Mouse (Mus musculus): Measurements from ENCODE around the gene Blm. TPM values are rescaled to one million over a fixed set of nuclear protein-coding genes. Genes with fewer than 3 reads are reported as not detected.

Blm gene
- 10 to 100 TPM in 1 of 2 experiments, 1 to 10 TPM in 1; 5.4 to 10.7 TPM for total RNA-seq (2021)
- long read RNA-seq, experiment 1, partial matches to known transcripts = 1 of 1 reads
- long read RNA-seq, experiment 1, other reads (novel, unspliced or antisense) = 0 of 1 reads
- long read RNA-seq, experiment 2, full-length matches to known transcripts = 2 of 5 reads
- long read RNA-seq, experiment 2, partial matches to known transcripts = 3 of 5 reads
- long read RNA-seq, experiment 2, other reads (novel, unspliced or antisense) = 0 of 5 reads

- DNase-seq = peak; percentile 97
These were observed at the start of gene Blm for GRCm38 (mm10) chr7:80535009-80535744. Gene Blm, minus strand, starts transcription at chr7:80535119.

- peak; percentile 50 for DNase-seq
These were observed 49.1 kb upstream of the Blm start for GRCm38 (mm10) chr7:80583981-80584380.

- peak; percentile 41 for DNase-seq
These were observed 48.0 kb upstream of the Blm start for GRCm38 (mm10) chr7:80582821-80583451.

GRCm38 (mm10) chr7:80580368-80580767, 45.4 kb upstream of the Blm start:
- peak; percentile 64 for DNase-seq

- DNase-seq = no peak
These were observed 42.6 kb upstream of the Blm start for GRCm38 (mm10) chr7:80577417-80577980.

- no peak for DNase-seq
These were observed 41.7 kb upstream of the Blm start for GRCm38 (mm10) chr7:80576626-80577025.

- DNase-seq = no peak
These were observed 40.8 kb upstream of the Blm start for GRCm38 (mm10) chr7:80575750-80576149.

- DNase-seq = no peak
These were observed 38.2 kb upstream of the Blm start for GRCm38 (mm10) chr7:80573076-80573475.

GRCm38 (mm10) chr7:80567982-80568381, 33.1 kb upstream of the Blm start:
- DNase-seq = no peak

- no peak for DNase-seq
These were observed 27.0 kb upstream of the Blm start for GRCm38 (mm10) chr7:80561931-80562330.

- DNase-seq = no peak
These were observed 26.4 kb upstream of the Blm start for GRCm38 (mm10) chr7:80561271-80561670.

- DNase-seq = no peak
These were observed 23.7 kb upstream of the Blm start for GRCm38 (mm10) chr7:80558572-80558971.

GRCm38 (mm10) chr7:80558101-80558500, 23.2 kb upstream of the Blm start:
- DNase-seq = no peak

GRCm38 (mm10) chr7:80557161-80557560, 22.2 kb upstream of the Blm start:
- DNase-seq = peak; percentile 28

- peak; percentile 39 for DNase-seq
These were observed 21.2 kb upstream of the Blm start for GRCm38 (mm10) chr7:80556166-80556565.

GRCm38 (mm10) chr7:80555146-80555545, 20.2 kb upstream of the Blm start:
- no peak for DNase-seq

GRCm38 (mm10) chr7:80554180-80555021, 19.5 kb upstream of the Blm start:
- no peak for DNase-seq

- DNase-seq = no peak
These were observed 13.8 kb upstream of the Blm start for GRCm38 (mm10) chr7:80548513-80549260.

- DNase-seq = no peak
These were observed 7.4 kb upstream of the Blm start for GRCm38 (mm10) chr7:80542139-80542831.

GRCm38 (mm10) chr7:80539581-80539980, 4.7 kb upstream of the Blm start:
- no peak for DNase-seq

All from adrenal gland, postnatal 10 days (tissue).